Mouse (Mus musculus) erythroid progenitor cell, adult 5-6 weeks (primary cell): ENCODE results near the gene Prr29. TPM values are rescaled to one million over a fixed set of nuclear protein-coding genes. Genes with fewer than 3 reads are reported as not detected.
"Not testable (repeated sequence)": the region's sequence is repeated elsewhere in the genome, so short reads cannot be mapped to it uniquely, and the experiment has no call there.

Source experiments
- ATAC-seq: replicated peaks from 2 replicates; pipeline ENCODE4 v1.8.0; 2016; ENCODE audit warnings: moderate number of reproducible peaks, mild to moderate bottlenecking, moderate TSS enrichment, inconsistent platforms; ENCODE audit not compliant: poor library complexity, low FRiP score, severe bottlenecking
- total RNA-seq, 2 experiments: library from RNA; stranded (forward) in 1 of 2; stranded (reverse) in 1 of 2; fragments of 150-400 nt in 1 of 2; fragments of 186-747, 209-891 nt in 1 of 2; gene quantifications; 2 replicates each; pipeline versions ENCODE4 v1.2.3 to v1.2.4; 2015 to 2017; ENCODE audit warnings: low replicate concordance in 2 of 2

Prr29 gene
- total RNA-seq, 2 experiments from 2014 or later, result not detected

DNA sequence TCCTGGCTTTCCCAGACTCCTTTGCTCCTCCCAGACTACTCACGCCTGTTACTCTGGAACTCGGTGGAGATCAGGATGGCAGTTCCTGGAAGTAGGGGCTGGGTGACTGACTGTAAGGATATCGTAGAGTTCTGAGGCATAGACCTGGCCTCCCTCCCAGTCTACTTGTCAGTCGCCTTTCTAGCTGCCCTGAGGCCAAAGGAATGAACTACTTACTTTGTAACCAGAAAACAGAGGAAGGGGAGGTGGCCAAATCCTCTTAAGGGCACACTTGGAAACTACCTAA, 28.0 kb downstream of the Prr29 start:
- ATAC-seq, result no peak

DNA sequence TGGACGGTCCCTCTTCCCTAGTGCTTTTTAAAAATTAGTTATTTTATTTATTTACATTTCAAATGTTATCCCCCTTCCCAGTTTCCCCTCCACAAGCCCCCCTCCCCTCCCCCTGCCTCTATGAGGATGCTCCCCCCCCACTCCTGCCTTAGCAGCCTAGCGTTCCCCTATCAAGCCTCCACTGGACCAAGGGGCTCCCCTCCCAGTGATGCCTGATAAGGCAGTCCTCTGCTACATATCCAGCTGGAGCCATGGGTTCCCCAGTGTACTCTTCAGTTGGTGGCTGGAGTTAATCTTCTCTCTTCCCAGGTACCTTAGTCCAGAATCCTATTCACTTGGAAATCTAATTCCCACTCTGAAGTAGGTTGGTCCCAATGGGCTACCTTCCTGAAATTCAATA, 28.8 kb downstream of the Prr29 start:
- not testable (repeated sequence) for ATAC-seq

- no peak for ATAC-seq
Observed at GRCm38 (mm10) chr11:106397656-106398055, 32.4 kb downstream of the Prr29 start.

DNA sequence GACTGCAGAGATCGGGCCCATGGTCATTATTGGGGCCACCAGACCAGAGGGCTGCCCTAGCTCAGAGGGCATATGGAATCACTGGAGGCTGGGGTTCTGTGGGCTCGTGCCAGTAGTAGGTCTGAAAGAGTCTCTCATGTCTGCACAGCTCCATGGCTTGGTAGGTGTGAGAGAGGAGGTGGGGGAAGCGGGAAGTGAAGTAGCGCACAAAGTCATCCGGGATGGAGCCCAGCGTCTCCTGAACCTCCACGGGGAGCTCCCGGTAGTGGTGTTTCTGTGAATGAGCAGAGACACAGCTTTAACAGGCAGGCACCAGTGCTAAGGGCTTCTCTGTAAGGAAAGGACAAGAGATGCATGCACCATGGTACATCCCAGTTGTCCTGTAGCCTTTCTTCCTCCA, 33.2 kb downstream of the Prr29 start:
- ATAC-seq, result no peak

DNA sequence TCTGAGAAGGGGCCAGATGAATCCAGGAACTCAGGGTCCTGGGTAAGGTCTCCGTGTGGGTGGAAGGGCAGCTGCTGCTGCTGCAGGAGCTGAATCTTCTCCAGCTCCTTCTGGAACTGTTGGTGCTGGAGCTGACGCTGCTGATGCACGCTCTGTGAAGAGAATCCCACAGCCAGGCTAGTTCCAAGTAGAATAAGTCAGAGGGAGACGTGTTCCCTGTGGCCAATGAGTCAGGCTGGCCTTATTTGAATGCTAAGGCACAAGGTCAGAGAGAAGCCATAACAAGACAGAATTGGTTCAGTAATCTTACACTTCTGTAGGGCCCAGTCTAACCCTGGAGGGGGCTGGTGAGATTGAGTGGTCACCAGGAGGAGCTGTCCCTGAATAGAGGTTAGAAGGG, 44.7 kb downstream of the Prr29 start:
- no peak for ATAC-seq

DNA sequence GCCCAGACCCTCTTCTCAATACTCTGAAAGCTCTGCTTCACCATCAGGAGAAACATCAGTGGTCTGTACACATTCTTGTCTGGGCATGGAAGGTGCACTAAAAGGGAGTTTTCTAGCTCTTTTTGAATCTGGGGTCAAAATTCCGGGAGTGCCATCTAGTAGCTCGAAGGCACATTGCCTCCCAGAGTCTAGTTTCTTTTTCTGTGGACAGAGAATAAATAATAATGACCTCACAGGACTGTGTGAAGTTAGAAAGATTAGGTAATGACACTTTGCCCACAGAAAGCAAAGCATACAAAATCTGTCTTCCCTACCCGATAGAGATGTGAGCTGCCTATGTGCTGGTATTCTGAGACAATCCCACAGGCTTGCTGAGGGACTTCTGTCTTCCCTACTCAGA, 45.2 kb downstream of the Prr29 start:
- no peak for ATAC-seq

- ATAC-seq, result no peak
Observed at GRCm38 (mm10) chr11:106411157-106411556, 45.9 kb downstream of the Prr29 start.

- no peak for ATAC-seq
Observed at GRCm38 (mm10) chr11:106412641-106413360, 47.5 kb downstream of the Prr29 start.

DNA sequence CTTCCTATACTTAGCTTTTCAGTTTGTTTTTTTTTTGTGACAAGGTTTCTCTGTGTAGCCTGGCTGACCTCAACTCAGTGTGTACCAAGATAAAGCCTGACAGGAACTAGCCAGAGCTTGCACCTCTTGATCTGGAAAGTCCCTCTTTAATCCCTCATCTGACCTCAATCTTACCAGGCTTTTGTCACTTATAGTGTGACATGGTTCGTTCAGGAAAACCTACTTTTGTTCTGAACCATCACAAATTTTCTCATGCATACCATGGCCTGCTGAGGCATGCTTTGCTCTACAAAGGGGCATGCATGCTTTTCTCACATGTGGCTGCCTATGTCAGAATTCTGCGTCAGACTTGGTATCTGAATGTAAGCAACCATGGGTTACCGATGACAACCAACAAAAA, 51.1 kb downstream of the Prr29 start:
- ATAC-seq, result no peak

DNA sequence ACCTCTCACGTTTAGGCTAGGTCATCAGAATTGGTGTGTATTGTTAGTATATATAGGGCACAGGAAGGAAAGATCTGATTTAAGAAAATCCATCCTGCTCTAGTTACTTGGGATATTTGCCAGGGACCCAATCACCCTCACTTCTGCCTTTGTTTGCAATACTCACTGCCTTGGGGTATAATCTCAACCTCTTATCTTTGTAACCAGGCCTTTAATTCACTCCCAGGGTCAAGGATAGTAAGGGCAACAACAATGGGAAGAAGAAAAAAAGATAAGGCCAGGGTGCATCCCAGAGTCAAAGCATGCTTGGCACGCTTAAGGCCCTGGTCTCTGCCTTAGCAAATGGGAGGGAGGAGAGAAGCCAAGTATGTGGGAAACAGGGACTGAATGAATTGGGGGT, 52.6 kb downstream of the Prr29 start:
- ATAC-seq, result no peak

GRCm38 (mm10) chr11:106418622-106419196, 53.4 kb downstream of the Prr29 start:
- ATAC-seq, result peak; percentile 79

- ATAC-seq, result no peak
Observed at GRCm38 (mm10) chr11:106419262-106420102, 54.2 kb downstream of the Prr29 start.

- ATAC-seq, result no peak
Observed at GRCm38 (mm10) chr11:106425201-106425600, 59.9 kb downstream of the Prr29 start.

DNA sequence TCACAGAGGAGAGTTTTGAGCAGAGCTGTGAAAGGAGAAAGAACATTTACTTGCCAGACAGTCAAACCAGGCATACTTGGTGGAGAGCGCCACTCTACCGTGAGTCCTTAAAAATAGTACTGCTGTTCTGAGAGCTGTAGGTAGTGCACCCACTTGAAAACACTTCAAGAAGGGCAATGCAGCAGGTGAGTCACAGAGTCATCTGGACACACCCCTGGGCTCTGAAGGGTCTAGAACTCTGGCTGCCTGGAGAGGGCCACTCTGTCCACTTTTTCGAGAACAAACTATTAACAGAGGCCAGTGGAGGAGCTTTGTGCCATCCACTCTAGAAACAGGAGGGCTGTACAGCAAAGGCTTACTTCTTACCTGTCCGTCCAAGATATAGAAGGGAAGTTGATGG, 61.2 kb downstream of the Prr29 start:
- no peak for ATAC-seq

Other genes starting within 250 kb of the Prr29 start
- not detected in 2 replicates for gene Gm10840, start 204.6 kb upstream of the Prr29 start, total RNA-seq (2015; ENCODE audit: low replicate concordance)
- not detected in 2 replicates for gene Gm10840, start 204.6 kb upstream of the Prr29 start, total RNA-seq (2017; ENCODE audit: low replicate concordance)
- 35.7 and 49.0 TPM in 2 replicates for gene Limd2, start 204.6 kb upstream of the Prr29 start, total RNA-seq (2015; ENCODE audit: low replicate concordance)
- gene Limd2, start 204.6 kb upstream of the Prr29 start, total RNA-seq (2017; ENCODE audit: low replicate concordance), result 4.8 and 8.7 TPM in 2 replicates
- gene Strada, start 163.3 kb upstream of the Prr29 start, total RNA-seq (2015; ENCODE audit: low replicate concordance), result 14.1 and 16.3 TPM in 2 replicates
- 6.4 and 12.3 TPM in 2 replicates for gene Strada, start 163.3 kb upstream of the Prr29 start, total RNA-seq (2017; ENCODE audit: low replicate concordance)
- 24.1 and 54.9 TPM in 2 replicates for gene Ccdc47, start 149.1 kb upstream of the Prr29 start, total RNA-seq (2015; ENCODE audit: low replicate concordance)
- gene Ccdc47, start 149.1 kb upstream of the Prr29 start, total RNA-seq (2017; ENCODE audit: low replicate concordance), result 122 and 130 TPM in 2 replicates
- 28.9 and 47.6 TPM in 2 replicates for gene Ddx42, start 148.5 kb upstream of the Prr29 start, total RNA-seq (2015; ENCODE audit: low replicate concordance)
- gene Ddx42, start 148.5 kb upstream of the Prr29 start, total RNA-seq (2017; ENCODE audit: low replicate concordance), result 60.4 and 91.1 TPM in 2 replicates
- 6.5 and 13.8 TPM in 2 replicates for gene Ftsj3, start 109.4 kb upstream of the Prr29 start, total RNA-seq (2015; ENCODE audit: low replicate concordance)
- 19.1 and 20.7 TPM in 2 replicates for gene Ftsj3, start 109.4 kb upstream of the Prr29 start, total RNA-seq (2017; ENCODE audit: low replicate concordance)
- gene Psmc5, start 109.3 kb upstream of the Prr29 start, total RNA-seq (2015; ENCODE audit: low replicate concordance), result 41.5 and 42.5 TPM in 2 replicates
- gene Psmc5, start 109.3 kb upstream of the Prr29 start, total RNA-seq (2017; ENCODE audit: low replicate concordance), result 33.4 and 66.2 TPM in 2 replicates
- gene Smarcd2, start 92.5 kb upstream of the Prr29 start, total RNA-seq (2015; ENCODE audit: low replicate concordance), result 36.0 and 49.0 TPM in 2 replicates
- gene Smarcd2, start 92.5 kb upstream of the Prr29 start, total RNA-seq (2017; ENCODE audit: low replicate concordance), result 119 and 162 TPM in 2 replicates
- not detected in 2 replicates for gene Tcam1, start 88.8 kb upstream of the Prr29 start, total RNA-seq (2015; ENCODE audit: low replicate concordance)
- gene Tcam1, start 88.8 kb upstream of the Prr29 start, total RNA-seq (2017; ENCODE audit: low replicate concordance), result not detected in 2 replicates
- gene Gh, start 63.6 kb upstream of the Prr29 start, total RNA-seq (2015; ENCODE audit: low replicate concordance), result not detected in 2 replicates
- gene Gh, start 63.6 kb upstream of the Prr29 start, total RNA-seq (2017; ENCODE audit: low replicate concordance), result 2.7 TPM in 1 of 2 replicates, not detected in the other
- gene Cd79b, start 50.7 kb upstream of the Prr29 start, total RNA-seq (2015; ENCODE audit: low replicate concordance), result 110 and 129 TPM in 2 replicates
- 29.3 and 46.0 TPM in 2 replicates for gene Cd79b, start 50.7 kb upstream of the Prr29 start, total RNA-seq (2017; ENCODE audit: low replicate concordance)
- gene Scn4a, start 12.2 kb upstream of the Prr29 start, total RNA-seq (2015; ENCODE audit: low replicate concordance), result 0.84 TPM in 1 of 2 replicates, not detected in the other
- gene Scn4a, start 12.2 kb upstream of the Prr29 start, total RNA-seq (2017; ENCODE audit: low replicate concordance), result 0.39 TPM in 1 of 2 replicates, not detected in the other
- 23.9 TPM in 1 of 2 replicates, not detected in the other for gene Icam2, start 22.6 kb downstream of the Prr29 start, total RNA-seq (2015; ENCODE audit: low replicate concordance)
- gene Icam2, start 22.6 kb downstream of the Prr29 start, total RNA-seq (2017; ENCODE audit: low replicate concordance), result 9.5 and 15.1 TPM in 2 replicates
- gene Ern1, start 122.4 kb downstream of the Prr29 start, total RNA-seq (2015; ENCODE audit: low replicate concordance), result 8.8 and 11.9 TPM in 2 replicates
- 5.9 and 6.7 TPM in 2 replicates for gene Ern1, start 122.4 kb downstream of the Prr29 start, total RNA-seq (2017; ENCODE audit: low replicate concordance)
- gene Tex2, start 248.0 kb downstream of the Prr29 start, total RNA-seq (2015; ENCODE audit: low replicate concordance), result 18.9 and 32.1 TPM in 2 replicates
- 35.9 and 41.8 TPM in 2 replicates for gene Tex2, start 248.0 kb downstream of the Prr29 start, total RNA-seq (2017; ENCODE audit: low replicate concordance)